Mouse (Mus musculus) liver, embryonic 11.5 days (tissue): ENCODE data around the gene Gm17660. TPM values are rescaled to one million over a fixed set of nuclear protein-coding genes. Genes with fewer than 3 reads are reported as not detected.
A peak's percentile ranks its signal among the peaks of the same experiment; 100 is the strongest.

Experiments used
- ATAC-seq: fragments of 200-750 bp; cut with Nextera tagmentation; replicated peaks from 2 replicates; pipeline ENCODE4 v1.8.0; 2017; ENCODE audit warnings: moderate number of reproducible peaks, mild to moderate bottlenecking, moderate TSS enrichment, moderate library complexity; ENCODE audit not compliant: low FRiP score
- DNase-seq: peaks from one replicate; pipeline ENCODE4 v3.0.0-alpha.2; 2017; ENCODE audit warnings: low spot score
- H3K27ac ChIP-seq: fragments of 300-500 bp; sonication (generic); 2 replicates; pipeline ENCODE4 v1.5.1; 2014; ENCODE audit warnings: mild to moderate bottlenecking, low read depth, low read length, control low read depth
- H3K27me3 ChIP-seq: fragments of 300-500 bp; sonication (generic); replicated peaks from 2 replicates; pipeline ENCODE4 v1.6.1; 2014; ENCODE audit warnings: low read length, mixed read lengths; ENCODE audit not compliant: control insufficient read depth, insufficient read depth
- H3K36me3 ChIP-seq: fragments of 300-500 bp; sonication (generic); 2 replicates; pipeline ENCODE4 v1.6.1; 2014; ENCODE audit warnings: mild to moderate bottlenecking, low read length, moderate library complexity, mixed read lengths; ENCODE audit not compliant: control insufficient read depth, insufficient read depth
- H3K4me1 ChIP-seq: fragments of 300-500 bp; sonication (generic); replicated peaks from 2 replicates; pipeline ENCODE4 v1.6.1; 2014; ENCODE audit warnings: low read length, mixed read lengths; ENCODE audit not compliant: control insufficient read depth, insufficient read depth
- H3K4me2 ChIP-seq: fragments of 300-500 bp; sonication (generic); 2 replicates; pipeline ENCODE4 v1.6.1; 2014; ENCODE audit warnings: mild to moderate bottlenecking, control low read depth, moderate library complexity
- H3K4me3 ChIP-seq: fragments of 300-500 bp; sonication (generic); 2 replicates; pipeline ENCODE4 v1.5.1; 2014; ENCODE audit warnings: low read depth, low read length, control low read depth
- H3K9ac ChIP-seq: fragments of 300-500 bp; sonication (generic); 2 replicates; pipeline ENCODE4 v1.6.1; 2014; ENCODE audit warnings: low read depth, low read length, control low read depth
- H3K9me3 ChIP-seq: fragments of 300-500 bp; sonication (generic); 2 replicates; pipeline ENCODE4 v1.6.1; 2016; ENCODE audit warnings: low read length, inconsistent platforms, mixed read lengths; ENCODE audit not compliant: control insufficient read depth
- WGBS: fragments of 180-500 bp; shearing (Covaris S2); extraction: QIAGEN DNeasy Blood & Tissue Kit; methylation state at CpG from one replicate; pipeline ENCODE4 v1.1.7; 2014; 5-methylcytosine and 5-hydroxymethylcytosine counted together
- polyA plus RNA-seq: library from polyadenylated mRNA; unstranded; fragments of >200 nt; fragmentation: Nextera tagmentation; extraction: Ambion mirVana; gene quantifications from 2 replicates; pipeline ENCODE4 v1.2.1, GENCODE M21; 2014

Gene Gm17660
- polyA plus RNA-seq, 1 experiment from 2014 or later = not detected

DNA sequence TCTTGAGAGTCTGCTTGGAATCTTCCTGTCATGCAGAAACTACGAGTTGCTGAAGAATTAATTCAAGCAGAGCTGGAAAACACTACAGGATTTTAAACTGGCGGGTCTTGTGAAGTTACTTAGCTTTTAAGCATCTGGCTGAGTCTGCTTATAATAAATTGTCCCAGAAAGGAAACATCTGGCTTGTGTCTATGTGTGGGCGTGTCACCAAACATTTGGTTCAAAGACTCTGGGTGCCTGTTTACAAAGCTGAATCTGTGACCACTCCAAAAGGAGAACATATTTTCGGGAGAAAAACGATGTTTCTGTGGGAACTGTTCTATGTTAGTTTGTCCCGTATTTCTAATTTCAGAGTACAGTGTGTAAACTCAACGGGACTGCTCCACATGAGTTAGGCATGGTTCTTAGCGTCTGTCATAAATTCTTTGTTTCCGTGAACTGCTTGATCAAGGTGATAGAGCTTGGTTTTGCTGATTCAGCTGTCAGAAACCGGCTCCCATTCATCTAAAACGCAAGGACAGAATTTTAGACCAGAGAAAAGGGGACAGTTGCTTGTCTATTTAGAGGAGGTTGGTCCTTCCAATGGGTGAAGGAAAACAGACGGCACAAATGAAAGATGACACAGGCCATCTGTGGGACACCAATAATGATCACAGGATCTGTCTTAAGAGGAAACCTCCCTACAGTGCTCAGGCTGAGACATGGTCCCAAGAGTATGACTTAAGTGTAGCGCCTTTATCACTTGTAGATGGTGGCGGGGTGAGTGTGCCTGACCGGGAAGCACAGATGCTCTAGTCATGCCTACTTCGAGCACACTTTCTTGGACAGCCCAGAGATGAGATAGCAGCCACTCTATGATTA is 18.9 kb upstream of the Gm17660 start:
- H3K4me1 ChIP-seq = no peaks in the 10 kb centered on the region
- H3K4me2 ChIP-seq = no peak overlapping the region
- no peak overlapping the region for H3K4me3 ChIP-seq
- H3K27me3 ChIP-seq = no peaks in the 10 kb centered on the region
- DNase-seq (no peak), ATAC-seq (no peak)
- H3K27ac ChIP-seq = no peak overlapping the region
- no peaks in the 10 kb centered on the region for H3K36me3 ChIP-seq
- WGBS = 65% methylated on average over 16 of the region's 16 CpGs
- no peaks in the 10 kb centered on the region for H3K9me3 ChIP-seq
- H3K9ac ChIP-seq = no peak overlapping the region

DNA sequence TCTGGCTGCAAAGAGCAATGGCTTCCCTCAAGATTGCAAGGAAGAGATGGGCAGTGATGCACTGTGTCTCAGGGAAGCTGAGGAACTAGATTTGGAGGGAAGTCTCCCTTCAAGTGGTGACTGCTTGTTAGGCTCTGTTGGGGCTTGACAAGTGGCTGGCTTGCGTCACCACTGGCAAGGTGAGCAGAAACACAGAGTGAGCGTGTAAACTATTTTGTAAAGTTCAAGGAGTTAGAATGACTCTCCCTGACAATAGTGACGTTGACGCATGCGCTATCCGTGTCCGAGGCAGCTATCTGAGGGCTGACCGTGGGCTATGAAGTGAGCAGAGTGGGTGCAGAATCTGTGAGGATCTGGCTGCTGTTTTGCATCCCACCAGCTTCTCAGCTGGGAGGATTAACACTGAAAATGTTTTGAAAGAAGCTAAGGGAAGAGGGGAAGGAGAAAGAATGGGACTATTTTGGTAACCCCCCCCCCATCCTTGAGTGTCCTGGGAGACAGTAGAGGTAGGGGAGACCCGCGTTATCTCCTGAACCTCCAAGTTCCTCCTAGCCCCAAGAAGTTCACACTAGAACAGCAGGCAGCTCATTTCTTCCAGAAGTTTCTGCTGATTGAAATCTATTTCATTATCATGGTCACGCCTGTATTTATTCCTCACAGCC is 18.1 kb upstream of the Gm17660 start:
- ATAC-seq (no peak), DNase-seq (no peak)
- H3K4me1 ChIP-seq = no peaks in the 10 kb centered on the region
- no peaks in the 10 kb centered on the region for H3K27me3 ChIP-seq
- H3K4me3 ChIP-seq = no peak overlapping the region
- no peaks in the 10 kb centered on the region for H3K36me3 ChIP-seq
- 64% methylated on average over 11 of the region's 11 CpGs for WGBS
- H3K9ac ChIP-seq = no peak overlapping the region
- H3K27ac ChIP-seq = no peak overlapping the region
- H3K4me2 ChIP-seq = no peak overlapping the region
- no peaks in the 10 kb centered on the region for H3K9me3 ChIP-seq

DNA sequence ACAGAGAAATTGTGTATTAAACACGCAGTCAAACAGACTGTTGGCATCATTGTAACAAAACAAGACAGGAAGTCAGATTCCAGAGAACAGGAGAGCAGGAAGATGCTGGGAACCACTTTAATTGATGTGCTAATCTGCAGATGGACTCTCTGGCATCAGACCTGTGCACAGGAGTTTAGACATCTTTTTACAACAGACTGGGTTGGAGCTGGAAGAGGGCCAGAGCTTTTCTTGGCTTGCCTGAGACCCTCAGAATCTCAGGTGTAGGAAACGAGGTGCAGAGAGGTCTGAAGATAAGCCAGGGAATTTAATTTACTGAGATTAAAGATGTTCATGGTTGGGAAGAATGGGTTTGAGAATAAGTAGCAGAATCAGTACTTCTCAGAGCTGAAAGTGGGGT is 12.3 kb upstream of the Gm17660 start:
- ATAC-seq = no peak
- WGBS = 74% methylated on average over 2 of the region's 2 CpGs
- no peaks in the 10 kb centered on the region for H3K9me3 ChIP-seq

DNA sequence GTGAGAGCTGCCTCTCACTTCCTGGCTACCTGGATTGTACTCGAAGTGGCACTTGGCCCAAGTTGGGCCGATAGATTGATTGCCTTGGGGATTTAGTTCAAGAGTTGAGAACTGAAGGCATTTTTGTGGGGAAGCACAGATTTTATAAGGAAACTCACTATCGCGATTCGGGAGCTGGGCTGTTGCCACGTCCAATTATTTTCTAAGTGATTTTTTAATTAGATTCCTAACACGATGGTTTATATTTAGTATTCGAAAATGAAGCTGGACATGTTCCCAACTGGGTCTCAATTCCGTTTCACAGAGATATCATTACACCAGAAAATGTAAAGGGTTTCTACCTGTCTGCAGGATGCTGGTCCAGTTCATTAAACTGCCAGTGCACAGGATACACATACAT is 8.0 kb upstream of the Gm17660 start:
- WGBS = 84% methylated on average over 9 of the region's 9 CpGs
- no peak overlapping the region for H3K9ac ChIP-seq
- H3K4me2 ChIP-seq = no peak overlapping the region
- DNase-seq (no peak), ATAC-seq (no peak)
- H3K27ac ChIP-seq = no peak overlapping the region
- H3K9me3 ChIP-seq = no peaks in the 10 kb centered on the region
- no peaks in the 10 kb centered on the region for H3K36me3 ChIP-seq
- no peaks in the 10 kb centered on the region for H3K27me3 ChIP-seq
- H3K4me3 ChIP-seq = no peak overlapping the region
- no peaks in the 10 kb centered on the region for H3K4me1 ChIP-seq

More for the DNA sequence above, 12.3 kb upstream of the Gm17660 start:
- no peaks in the 10 kb centered on the region for H3K4me1 ChIP-seq
- H3K4me2 ChIP-seq = no peak overlapping the region
- no peaks in the 10 kb centered on the region for H3K27me3 ChIP-seq
- no peaks in the 10 kb centered on the region for H3K36me3 ChIP-seq
- H3K4me3 ChIP-seq = no peak overlapping the region
- H3K9ac ChIP-seq = no peak overlapping the region
- no peak overlapping the region for H3K27ac ChIP-seq
- no peak for DNase-seq

DNA sequence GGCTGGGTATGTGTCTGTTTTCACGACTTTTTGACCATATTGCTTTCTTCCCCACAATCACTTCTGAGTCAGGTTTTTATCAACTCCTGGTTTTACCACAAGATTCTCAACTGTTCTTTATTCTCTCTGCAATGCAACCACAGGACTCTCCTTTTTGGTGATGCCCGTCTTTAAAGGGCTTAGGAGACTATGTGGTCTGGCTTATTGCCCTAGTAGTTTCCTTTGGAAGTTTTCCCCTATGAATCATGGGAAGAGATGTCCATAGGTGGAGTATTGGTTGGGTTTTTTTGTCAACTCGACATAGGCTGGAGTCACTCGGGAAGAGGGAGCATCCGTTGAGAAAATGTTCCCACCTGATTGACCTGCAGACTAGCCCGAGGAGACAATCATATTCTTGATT is 3.3 kb upstream of the Gm17660 start:
- no peak overlapping the region for H3K4me2 ChIP-seq
- H3K27ac ChIP-seq = no peak overlapping the region
- H3K4me1 ChIP-seq = no peaks in the 10 kb centered on the region
- H3K9me3 ChIP-seq = no peaks in the 10 kb centered on the region
- no peak overlapping the region for H3K9ac ChIP-seq
- H3K27me3 ChIP-seq = peaks cover under 1% of the 10 kb centered on the region; the same call in 1 of the 2 replicates
- H3K36me3 ChIP-seq = no peaks in the 10 kb centered on the region
- WGBS = 78% methylated on average over 6 of the region's 6 CpGs
- ATAC-seq (no peak), DNase-seq (no peak)
- H3K4me3 ChIP-seq = no peak overlapping the region

DNA sequence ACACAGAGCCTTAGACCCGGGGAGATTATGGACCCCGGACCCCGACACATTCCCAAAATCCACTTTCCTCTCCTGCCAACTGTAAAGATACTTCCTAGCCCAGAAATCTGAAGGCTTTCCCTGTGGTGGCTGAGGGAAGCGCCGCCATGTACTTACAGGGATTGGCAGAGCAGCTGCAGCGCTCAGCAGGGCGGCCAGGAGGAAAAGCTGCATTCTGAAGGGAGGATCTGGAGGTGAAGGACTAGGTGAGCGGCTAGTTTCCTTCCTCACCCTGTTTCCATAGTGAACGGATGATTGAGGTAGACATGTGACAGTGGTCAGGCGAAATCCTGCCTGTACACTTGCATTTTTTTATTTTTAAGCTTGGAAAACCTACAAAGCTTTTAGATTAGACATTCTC is 1.0 kb downstream of the Gm17660 start:
- H3K9ac ChIP-seq = no peak overlapping the region
- no peak overlapping the region for H3K27ac ChIP-seq
- no peak overlapping the region for H3K4me3 ChIP-seq
- no peak overlapping the region for H3K4me2 ChIP-seq
- no peaks in the 10 kb centered on the region for H3K36me3 ChIP-seq
- ATAC-seq = no peak
- H3K27me3 ChIP-seq = peaks cover 4% of the 10 kb centered on the region; the same call in 1 of the 2 replicates
- WGBS = 17% methylated on average over 10 of the region's 10 CpGs
- H3K4me1 ChIP-seq = 0 out of 2 replicates have a peak, but pooled peaks cover 2% of the 10 kb centered on the region
- H3K9me3 ChIP-seq = no peaks in the 10 kb centered on the region
- no peak for DNase-seq

DNA sequence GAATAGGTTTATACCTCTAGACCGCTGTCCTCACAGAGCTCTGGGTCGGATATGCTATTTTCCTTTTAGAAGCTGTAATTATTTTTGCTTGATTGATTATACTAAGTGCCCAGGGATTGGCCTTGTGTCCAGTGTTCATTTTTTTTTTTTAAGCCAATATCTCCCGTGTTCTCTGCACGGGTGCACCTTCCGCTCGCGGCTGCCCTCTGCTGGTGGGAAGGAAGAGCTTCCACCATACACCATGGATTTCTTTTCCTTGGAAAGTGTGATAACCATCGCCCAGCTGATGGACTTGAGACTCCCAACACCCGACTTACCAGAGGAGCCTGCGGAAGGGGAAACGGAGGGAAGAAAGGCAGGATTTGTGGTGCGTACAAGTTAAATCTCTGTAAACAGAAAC is 3.0 kb downstream of the Gm17660 start:
- H3K9ac ChIP-seq = no peak overlapping the region
- peaks cover 4% of the 10 kb centered on the region; the same call in 1 of the 2 replicates for H3K27me3 ChIP-seq
- no peak overlapping the region for H3K4me2 ChIP-seq
- H3K4me3 ChIP-seq = no peak overlapping the region
- ATAC-seq (no peak), DNase-seq (no peak)
- 0 out of 2 replicates have a peak, but pooled peaks cover 2% of the 10 kb centered on the region for H3K4me1 ChIP-seq
- no peaks in the 10 kb centered on the region for H3K9me3 ChIP-seq
- 20% methylated on average over 12 of the region's 12 CpGs for WGBS
- no peak overlapping the region for H3K27ac ChIP-seq
- H3K36me3 ChIP-seq = no peaks in the 10 kb centered on the region

DNA sequence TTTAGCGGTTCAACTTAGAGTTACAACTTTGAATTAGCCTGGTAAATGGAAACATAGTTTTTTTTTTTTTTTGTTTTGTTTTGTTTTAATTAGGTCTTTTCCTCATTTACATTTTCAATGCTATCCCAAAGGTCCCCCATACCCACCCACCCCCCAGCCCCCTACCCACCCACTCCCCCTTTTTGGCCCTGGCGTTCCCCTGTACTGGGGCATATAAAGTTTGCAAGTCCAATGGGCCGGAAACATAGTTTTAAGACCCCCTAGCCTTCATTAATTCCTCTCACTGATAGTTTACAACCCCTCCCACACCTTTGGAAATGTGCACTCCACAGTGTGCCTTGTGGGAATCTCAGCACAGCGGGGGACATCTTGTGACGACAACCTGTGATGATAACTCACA is 3.8 kb downstream of the Gm17660 start:
- H3K9me3 ChIP-seq = no peaks in the 10 kb centered on the region
- no peak overlapping the region for H3K27ac ChIP-seq
- no peak overlapping the region for H3K4me2 ChIP-seq
- peak; percentile 80 for ATAC-seq
- peaks cover 4% of the 10 kb centered on the region; the same call in 1 of the 2 replicates for H3K27me3 ChIP-seq
- H3K36me3 ChIP-seq = no peaks in the 10 kb centered on the region
- WGBS = 86% methylated on average over 5 of the region's 5 CpGs
- H3K9ac ChIP-seq = no peak overlapping the region
- H3K4me3 ChIP-seq = no peak overlapping the region
- no peak for DNase-seq
- H3K4me1 ChIP-seq = 0 out of 2 replicates have a peak, but pooled peaks cover 2% of the 10 kb centered on the region
